Mouse (Mus musculus) CH12.LX (cell line): ENCODE measurements around the gene Emc6. TPM values are rescaled to one million over a fixed set of nuclear protein-coding genes. Genes with fewer than 3 reads are reported as not detected.

Source experiments
- DNase-seq: peaks from one replicate; pipeline ENCODE4 v3.0.0-alpha.2; 2013; ENCODE audit errors: extremely low read depth
- H3K27ac ChIP-seq: 2 replicates; pipeline ENCODE4 v1.5.1; 2012; ENCODE audit warnings: low read depth, mild to moderate bottlenecking, control low read depth, moderate library complexity; ENCODE audit not compliant: insufficient read depth
- H3K27me3 ChIP-seq: replicated peaks from 2 replicates; pipeline ENCODE3; 2012; ENCODE audit warnings: inconsistent platforms
- H3K36me3 ChIP-seq, 2 experiments: replicated peaks in 1 of 2; 2 replicates each; pipeline versions ENCODE3 to v1.6.1; 2012; ENCODE audit warnings: inconsistent platforms in 1 of 2, low read length in 1 of 2, mild to moderate bottlenecking in 1 of 2, mixed read lengths in 1 of 2, moderate library complexity in 1 of 2; ENCODE audit not compliant: control insufficient read depth in 1 of 2, insufficient read depth in 1 of 2
- H3K4me1 ChIP-seq, 2 experiments: 2 replicates each; pipeline ENCODE4 v1.6.1; 2012; ENCODE audit warnings: inconsistent platforms in 1 of 2, moderate library complexity in 1 of 2; ENCODE audit not compliant: insufficient read depth in 2 of 2, control insufficient read depth in 1 of 2
- H3K4me2 ChIP-seq: 2 replicates; pipeline ENCODE4 v1.6.1; 2012; ENCODE audit warnings: low read depth, mild to moderate bottlenecking, control low read depth; ENCODE audit not compliant: poor library complexity, insufficient read depth, severe bottlenecking
- H3K4me3 ChIP-seq, 3 experiments: fragments of 150-350 bp in 1 of 3; sonication (generic) in 1 of 3; replicated peaks in 1 of 3; 2 replicates each; pipeline versions ENCODE3 to v1.5.1; 2011 to 2012; ENCODE audit warnings: low read depth in 2 of 3, low read length in 2 of 3, mild to moderate bottlenecking in 2 of 3, moderate library complexity in 2 of 3, control low read depth in 1 of 3, improper control_type of control experiment in 1 of 3, inconsistent platforms in 1 of 3, mixed read lengths in 1 of 3; ENCODE audit not compliant: poor library complexity in 1 of 3
- H3K79me2 ChIP-seq: replicated peaks from 2 replicates; pipeline ENCODE4 v1.6.1; 2012; ENCODE audit warnings: mild to moderate bottlenecking, moderate library complexity; ENCODE audit not compliant: control insufficient read depth, poor library complexity, insufficient read depth, severe bottlenecking; ENCODE audit errors: extremely low read depth
- H3K9ac ChIP-seq: 2 replicates; pipeline ENCODE4 v1.6.1; 2012; ENCODE audit warnings: low read depth, mild to moderate bottlenecking, control low read depth, moderate library complexity; ENCODE audit not compliant: insufficient read depth
- H3K9me3 ChIP-seq: replicated peaks from 2 replicates; pipeline ENCODE3; 2012; ENCODE audit warnings: low read length, inconsistent platforms, mixed read lengths
- CHD1 ChIP-seq: IDR thresholded peaks from 2 replicates; pipeline ENCODE4 v1.6.1; 2012; ENCODE audit warnings: low read depth, low read length, improper control_type of control experiment, inconsistent platforms
- ELF1 ChIP-seq: IDR thresholded peaks from 2 replicates; pipeline ENCODE4 v1.6.1; 2014; ENCODE audit warnings: low read depth, mild to moderate bottlenecking, inconsistent platforms, low read length, improper control_type of control experiment
- EP300 ChIP-seq: IDR thresholded peaks from 2 replicates; pipeline ENCODE4 v1.6.1; 2011; ENCODE audit warnings: low read length, improper control_type of control experiment
- MAX ChIP-seq: IDR thresholded peaks from 2 replicates; pipeline ENCODE4 v1.6.1; 2011; ENCODE audit warnings: low read length, improper control_type of control experiment
- NRF1 ChIP-seq: IDR thresholded peaks from 2 replicates; pipeline ENCODE4 v1.6.1; 2014; ENCODE audit warnings: low read depth, mild to moderate bottlenecking, inconsistent platforms, low read length, improper control_type of control experiment, moderate library complexity
- POLR2A ChIP-seq: IDR thresholded peaks from 2 replicates; pipeline ENCODE4 v1.6.1; 2011; ENCODE audit warnings: low read depth, mild to moderate bottlenecking, improper control_type of control experiment, low read length
- ZC3H11A ChIP-seq: IDR thresholded peaks from 2 replicates; pipeline ENCODE4 v1.6.1; 2012; ENCODE audit warnings: low read depth, mild to moderate bottlenecking, inconsistent platforms, low read length, improper control_type of control experiment
- dilution Hi-C: fragments of 300-500 bp; cut with MboI; formaldehyde crosslinking; loops from 2 replicates; pipeline ENCODE4 v1.14.3; 2020; ENCODE audit warnings: low sequenced_read_pairs; ENCODE audit not compliant: extremely low pct_unique_long_range_greater_than_20kb, extremely low pct_ligation_motif_present
- in situ Hi-C: fragments of 300-500 bp; cut with MboI; formaldehyde crosslinking; loops from 3 replicates; pipeline ENCODE4 v1.14.3; 2019; ENCODE audit warnings: low sequenced_read_pairs, low pct_ligation_motif_present, low pct_unique_long_range_greater_than_20kb, mixed read lengths
- polyA plus RNA-seq: library from polyadenylated mRNA; unstranded; fragments of >175 nt; gene quantifications from 2 replicates; pipeline ENCODE4 v1.2.1, GENCODE M21; 2012; ENCODE audit warnings: low read depth; ENCODE audit not compliant: insufficient read length
- total RNA-seq, 2 experiments: library from RNA; depleted of rRNA; stranded (reverse); fragments of 300-350 nt in 1 of 2; fragments of >200 nt in 1 of 2; gene quantifications; 2 replicates each; pipeline ENCODE4 v1.2.3; 2012 to 2014

Gene Emc6
- total and polyA plus RNA-seq, 3 experiments, result 124 to 292 (median 138) TPM

- TF ChIP-seq POLR2A (no peak), MAX (no peak), ZC3H11A (no peak), ELF1 (no peak), CHD1 (no peak), EP300 (no peak), NRF1 (no peak)
- Histone ChIP-seq H3K9me3 (no peaks in the 10 kb centered on the region), H3K4me3 (no peak overlapping the region), H3K9ac (no peak overlapping the region), H3K4me2 (no peak overlapping the region), H3K27me3 (no peaks in the 10 kb centered on the region), H3K27ac (no peak overlapping the region), H3K79me2 (no peaks in the 10 kb centered on the region; the same call in 1 of the 2 replicates), H3K36me3 (peaks cover 11 to 72% of the 10 kb centered on the region in 2 experiments), H3K4me1 (peaks cover 9 to 35% of the 10 kb centered on the region in 2 experiments)
- no peak for DNase-seq
- dilution Hi-C loops, result no loop called here
- in situ Hi-C loops, result loop anchor here (25.0 kb wide), 1 partner anchor 1236 kb away; the partner anchor contains the start of genes Olfr411 and Olfr412
These were observed 50.3 kb downstream of the Emc6 start for GRCm38 (mm10) chr11:73126495-73126894.

Other genes starting within 250 kb of the Emc6 start
- 136 and 218 TPM in 2 replicates for gene Atp2a3, start 215.9 kb downstream of the Emc6 start, total RNA-seq (2012; rRNA removed)
- 44.1 and 61.4 TPM in 2 replicates for gene Atp2a3, start 215.9 kb downstream of the Emc6 start, total RNA-seq (2014; rRNA removed)
- gene Atp2a3, start 215.9 kb downstream of the Emc6 start, polyA plus RNA-seq, result 255 and 279 TPM in 2 replicates
- gene P2rx1, start 177.9 kb downstream of the Emc6 start, total RNA-seq (2012; rRNA removed), result 12.3 and 21.5 TPM in 2 replicates
- 15.9 and 18.9 TPM in 2 replicates for gene P2rx1, start 177.9 kb downstream of the Emc6 start, total RNA-seq (2014; rRNA removed)
- gene P2rx1, start 177.9 kb downstream of the Emc6 start, polyA plus RNA-seq, result 22.8 and 23.3 TPM in 2 replicates
- gene Camkk1, start 158.0 kb downstream of the Emc6 start, total RNA-seq (2012; rRNA removed), result 8.2 and 9.1 TPM in 2 replicates
- gene Camkk1, start 158.0 kb downstream of the Emc6 start, total RNA-seq (2014; rRNA removed), result 5.1 and 6.8 TPM in 2 replicates
- 5.0 and 5.4 TPM in 2 replicates for gene Camkk1, start 158.0 kb downstream of the Emc6 start, polyA plus RNA-seq
- 12.1 and 13.0 TPM in 2 replicates for gene Ncbp3, start 129.3 kb downstream of the Emc6 start, total RNA-seq (2012; rRNA removed)
- gene Ncbp3, start 129.3 kb downstream of the Emc6 start, total RNA-seq (2014; rRNA removed), result 11.9 and 12.1 TPM in 2 replicates
- 13.9 and 15.0 TPM in 2 replicates for gene Ncbp3, start 129.3 kb downstream of the Emc6 start, polyA plus RNA-seq
- 0.21 TPM in 2 replicates for gene Itgae, start 86.5 kb downstream of the Emc6 start, total RNA-seq (2012; rRNA removed)
- gene Itgae, start 86.5 kb downstream of the Emc6 start, total RNA-seq (2014; rRNA removed), result 0.17 and 0.27 TPM in 2 replicates
- gene Itgae, start 86.5 kb downstream of the Emc6 start, polyA plus RNA-seq, result 0.26 and 0.37 TPM in 2 replicates
- gene Haspin, start 38.7 kb downstream of the Emc6 start, total RNA-seq (2012; rRNA removed), result 15.7 and 21.7 TPM in 2 replicates
- gene Haspin, start 38.7 kb downstream of the Emc6 start, total RNA-seq (2014; rRNA removed), result 18.2 and 18.6 TPM in 2 replicates
- 24.1 and 27.0 TPM in 2 replicates for gene Haspin, start 38.7 kb downstream of the Emc6 start, polyA plus RNA-seq
- 0.21 and 0.25 TPM in 2 replicates for gene P2rx5, start 16.6 kb downstream of the Emc6 start, total RNA-seq (2012; rRNA removed)
- gene P2rx5, start 16.6 kb downstream of the Emc6 start, total RNA-seq (2014; rRNA removed), result 0.09 and 0.40 TPM in 2 replicates
- 0.80 and 0.83 TPM in 2 replicates for gene P2rx5, start 16.6 kb downstream of the Emc6 start, polyA plus RNA-seq
- 2.8 and 3.3 TPM in 2 replicates for gene Tax1bp3, start within 50 bp of the Emc6 start, total RNA-seq (2012; rRNA removed)
- gene Tax1bp3, start within 50 bp of the Emc6 start, total RNA-seq (2014; rRNA removed), result 2.5 and 2.6 TPM in 2 replicates
- gene Tax1bp3, start within 50 bp of the Emc6 start, polyA plus RNA-seq, result 3.3 and 3.5 TPM in 2 replicates
- 4.8 and 5.2 TPM in 2 replicates for gene Ctns, start 22.0 kb upstream of the Emc6 start, total RNA-seq (2012; rRNA removed)
- gene Ctns, start 22.0 kb upstream of the Emc6 start, total RNA-seq (2014; rRNA removed), result 5.8 and 5.9 TPM in 2 replicates
- gene Ctns, start 22.0 kb upstream of the Emc6 start, polyA plus RNA-seq, result 4.5 and 5.2 TPM in 2 replicates
- 1.5 and 1.8 TPM in 2 replicates for gene Shpk, start 22.4 kb upstream of the Emc6 start, total RNA-seq (2012; rRNA removed)
- 1.3 and 1.4 TPM in 2 replicates for gene Shpk, start 22.4 kb upstream of the Emc6 start, total RNA-seq (2014; rRNA removed)
- gene Shpk, start 22.4 kb upstream of the Emc6 start, polyA plus RNA-seq, result 0.76 and 0.83 TPM in 2 replicates
- gene Trpv1, start 57.3 kb upstream of the Emc6 start, total RNA-seq (2012; rRNA removed), result 0.04 and 0.08 TPM in 2 replicates
- 0.13 TPM in 1 of 2 replicates, not detected in the other for gene Trpv1, start 57.3 kb upstream of the Emc6 start, total RNA-seq (2014; rRNA removed)
- gene Trpv1, start 57.3 kb upstream of the Emc6 start, polyA plus RNA-seq, result not detected in 2 replicates
- gene Trpv3, start 90.4 kb upstream of the Emc6 start, total RNA-seq (2012; rRNA removed), result under 0.01 TPM in 1 of 2 replicates, not detected in the other
- gene Trpv3, start 90.4 kb upstream of the Emc6 start, total RNA-seq (2014; rRNA removed), result not detected in 2 replicates
- not detected in 2 replicates for gene Trpv3, start 90.4 kb upstream of the Emc6 start, polyA plus RNA-seq
- not detected in 2 replicates for gene Aspa, start 152.6 kb upstream of the Emc6 start, total RNA-seq (2012; rRNA removed)
- not detected in 2 replicates for gene Aspa, start 152.6 kb upstream of the Emc6 start, total RNA-seq (2014; rRNA removed)
- not detected in 2 replicates for gene Aspa, start 152.6 kb upstream of the Emc6 start, polyA plus RNA-seq
- gene Gm49340, start 152.7 kb upstream of the Emc6 start, total RNA-seq (2012; rRNA removed), result not detected in 2 replicates
- not detected in 2 replicates for gene Gm49340, start 152.7 kb upstream of the Emc6 start, total RNA-seq (2014; rRNA removed)
- not detected in 2 replicates for gene Gm49340, start 152.7 kb upstream of the Emc6 start, polyA plus RNA-seq
- gene Spata22, start 152.7 kb upstream of the Emc6 start, total RNA-seq (2012; rRNA removed), result not detected in 2 replicates
- gene Spata22, start 152.7 kb upstream of the Emc6 start, total RNA-seq (2014; rRNA removed), result not detected in 2 replicates
- not detected in 2 replicates for gene Spata22, start 152.7 kb upstream of the Emc6 start, polyA plus RNA-seq
- not detected in 2 replicates for gene Olfr20, start 173.7 kb upstream of the Emc6 start, total RNA-seq (2012; rRNA removed)
- gene Olfr20, start 173.7 kb upstream of the Emc6 start, total RNA-seq (2014; rRNA removed), result not detected in 2 replicates
- gene Olfr20, start 173.7 kb upstream of the Emc6 start, polyA plus RNA-seq, result not detected in 2 replicates
- gene Olfr376, start 194.2 kb upstream of the Emc6 start, total RNA-seq (2012; rRNA removed), result not detected in 2 replicates
- not detected in 2 replicates for gene Olfr376, start 194.2 kb upstream of the Emc6 start, total RNA-seq (2014; rRNA removed)
- gene Olfr376, start 194.2 kb upstream of the Emc6 start, polyA plus RNA-seq, result not detected in 2 replicates
- not detected in 2 replicates for gene Olfr1, start 222.6 kb upstream of the Emc6 start, total RNA-seq (2012; rRNA removed)
- not detected in 2 replicates for gene Olfr1, start 222.6 kb upstream of the Emc6 start, total RNA-seq (2014; rRNA removed)
- gene Olfr1, start 222.6 kb upstream of the Emc6 start, polyA plus RNA-seq, result not detected in 2 replicates